Mouse (Mus musculus) layer of hippocampus, adult 8-10 months (tissue): ENCODE results near the gene Herpud1. TPM values are rescaled to one million over a fixed set of nuclear protein-coding genes. Genes with fewer than 3 reads are reported as not detected.

ENCODE experiments used
- total RNA-seq, 4 experiments: library from RNA; stranded (reverse); gene quantifications; 2 replicates each; pipeline ENCODE4 v1.2.4; 2022

Herpud1 gene
- total RNA-seq, 4 experiments from 2014 or later, result 53.6 to 81.4 (median 65.6) TPM

Other genes starting within 250 kb of the Herpud1 start
- not detected for gene Mt4, start 249.2 kb upstream of the Herpud1 start, total RNA-seq
- 1,000 to 10,000 TPM in 2 of 4 experiments, 100 to 1,000 TPM in 2; 946 to 1,303 (median 1,087) TPM for gene Mt3, start 233.8 kb upstream of the Herpud1 start, total RNA-seq
- gene Mt2, start 213.8 kb upstream of the Herpud1 start, total RNA-seq, result 1,000 to 10,000 TPM in 1 of 4 experiments, 100 to 1,000 TPM in 3; 368 to 1,095 (median 602) TPM
- 1,000 to 10,000 TPM in 1 of 4 experiments, 100 to 1,000 TPM in 3; 351 to 1,100 (median 605) TPM for gene Mt1, start 207.4 kb upstream of the Herpud1 start, total RNA-seq
- gene Nup93, start 171.9 kb upstream of the Herpud1 start, total RNA-seq, result 10 to 100 TPM; 56.4 to 66.3 (median 63.1) TPM
- gene Slc12a3, start 57.2 kb upstream of the Herpud1 start, total RNA-seq, result under 1 TPM; 0.55 to 0.94 (median 0.79) TPM
- gene Nlrc5, start 47.9 kb downstream of the Herpud1 start, total RNA-seq, result 1 to 10 TPM in 2 of 4 experiments, under 1 TPM in 2; 0.62 to 6.2 (median 2.1) TPM
- gene Cpne2, start 146.6 kb downstream of the Herpud1 start, total RNA-seq, result 10 to 100 TPM; 45.0 to 47.3 (median 46.7) TPM
- 10 to 100 TPM; 25.5 to 30.5 (median 27.0) TPM for gene Rspry1, start 215.5 kb downstream of the Herpud1 start, total RNA-seq
- 10 to 100 TPM; 36.1 to 44.1 (median 40.0) TPM for gene Fam192a, start 215.6 kb downstream of the Herpud1 start, total RNA-seq